ENCODE assay signal across 8 mouse cellular contexts in the genomic region with DNA sequence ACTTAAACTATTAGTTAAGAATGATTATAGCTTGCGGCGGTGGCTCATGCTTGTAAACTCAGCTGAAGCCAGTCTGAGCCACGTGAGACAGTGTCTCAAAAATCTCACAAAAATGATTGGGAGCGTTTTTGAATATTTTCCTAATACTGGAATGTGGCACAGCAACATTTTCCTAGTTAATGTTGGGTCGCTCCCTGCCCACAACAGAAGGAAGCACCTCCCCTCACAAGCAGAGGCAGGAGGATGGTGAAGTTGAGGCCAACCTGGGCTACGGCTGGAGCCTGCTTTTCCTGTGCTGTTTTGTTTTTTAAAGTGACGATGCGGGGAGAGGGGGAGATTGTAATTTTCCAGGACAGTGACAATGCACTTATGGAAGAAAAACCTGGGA. TPM values are rescaled to one million over a fixed set of nuclear protein-coding genes. Genes with fewer than 3 reads are reported as not detected.
DNase-seq lines count a peak whose midpoint lies in the region; ATAC-seq and TF ChIP-seq lines count a peak whose summit lies in the region.

No protein-coding gene starts in this region.

- intact Hi-C loops in left cerebral cortex, postnatal 25 days (cut with DNase I) = no loop called here

- H3K79me3 ChIP-seq in C2C12 (ENCODE audit: low read depth) = peaks cover 14% of the 10 kb centered on the region

- peak overlapping the region; percentile 46 for H3ac ChIP-seq in C2C12 (ENCODE audit: control insufficient read depth, insufficient read length, low read depth)

- no peak for ATAC-seq in forebrain, embryonic 14.5 days
- ATAC-seq in neural tube, embryonic 13.5 days (ENCODE audit: low read depth) = no peak

- TF ChIP-seq CTCF in C2C12 (IDR thresholded peaks at IDR 0.05; ENCODE audit: control insufficient read depth, insufficient read depth, insufficient read length) = no peak

- WGBS in forebrain, embryonic 14.5 days = 5% methylated on average over 8 of the region's 8 CpGs
- 4% methylated on average over 8 of the region's 8 CpGs for WGBS in neural tube, embryonic 13.5 days

- peak overlapping the region; percentile 60 for H3K4me3 ChIP-seq in C2C12 (ENCODE audit: insufficient read depth, poor library complexity, severe bottlenecking)
- H3K4me3 ChIP-seq in ES-E14 (ENCODE audit: insufficient read depth in 1 of 2, low read depth in 1 of 2, low read length in 2 of 2, poor library complexity in 1 of 2, severe bottlenecking in 1 of 2) = peak overlapping the region; percentile 91 to 94
- H3K4me3 ChIP-seq in forebrain, embryonic 14.5 days (ENCODE audit: low read depth, low read length) = peak overlapping the region; percentile 66
- H3K4me3 ChIP-seq in neural tube, embryonic 13.5 days = peak overlapping the region; percentile 65

- H3K4me2 ChIP-seq in forebrain, embryonic 14.5 days (ENCODE audit: low read length) = peak overlapping the region; percentile 64
- peak overlapping the region; percentile 56 for H3K4me2 ChIP-seq in neural tube, embryonic 13.5 days

- no peaks in the 10 kb centered on the region for H3K27me3 ChIP-seq in C2C12 (ENCODE audit: control insufficient read depth, insufficient read depth, insufficient read length)
- H3K27me3 ChIP-seq in forebrain, embryonic 14.5 days (replicated peaks; ENCODE audit: control insufficient read depth, insufficient read depth, low read length) = no peaks in the 10 kb centered on the region
- no peaks in the 10 kb centered on the region for H3K27me3 ChIP-seq in neural tube, embryonic 13.5 days

- H3K36me3 ChIP-seq in C2C12 (ENCODE audit: control insufficient read depth, insufficient read depth) (peaks cover 20% of the 10 kb centered on the region), ES-E14 (ENCODE audit: control insufficient read depth, insufficient read depth, low read length, poor library complexity, severe bottlenecking) (peaks cover 16% of the 10 kb centered on the region)
- H3K36me3 ChIP-seq in forebrain, embryonic 14.5 days (ENCODE audit: control insufficient read depth, insufficient read depth, low read length) = peaks cover 30% of the 10 kb centered on the region
- peaks cover 31% of the 10 kb centered on the region for H3K36me3 ChIP-seq in neural tube, embryonic 13.5 days

- H3K9me3 ChIP-seq in ES-E14 (ENCODE audit: control insufficient read depth, insufficient read depth, low read depth, low read length) = no peaks in the 10 kb centered on the region
- no peaks in the 10 kb centered on the region for H3K9me3 ChIP-seq in forebrain, embryonic 14.5 days (replicated peaks; ENCODE audit: control insufficient read depth, low read length)
- H3K9me3 ChIP-seq in neural tube, embryonic 13.5 days = no peaks in the 10 kb centered on the region

- peak overlapping the region; percentile 97 for H3K9ac ChIP-seq in ES-E14 (ENCODE audit: insufficient read depth, low read depth, low read length, poor library complexity, severe bottlenecking)
- H3K9ac ChIP-seq in forebrain, embryonic 14.5 days (ENCODE audit: low read length) = peak overlapping the region; percentile 85
- peak overlapping the region; percentile 81 for H3K9ac ChIP-seq in neural tube, embryonic 13.5 days

- H3K27ac ChIP-seq in ES-E14 (ENCODE audit: insufficient read depth, low read depth, low read length, poor library complexity, severe bottlenecking) = peak overlapping the region; percentile 88; the same call in 1 of the 2 replicates
- no peak overlapping the region for H3K27ac ChIP-seq in forebrain, embryonic 14.5 days (ENCODE audit: low read depth, low read length)
- H3K27ac ChIP-seq in neural tube, embryonic 13.5 days (replicated peaks) = peak overlapping the region; percentile 97

- H3K4me1 ChIP-seq in ES-E14 (ENCODE audit: control insufficient read depth in 2 of 2, insufficient read depth in 2 of 2, low read length in 2 of 2, poor library complexity in 1 of 2) = no peaks in the 10 kb centered on the region
- no peaks in the 10 kb centered on the region for H3K4me1 ChIP-seq in forebrain, embryonic 14.5 days (ENCODE audit: control insufficient read depth, insufficient read depth, low read length)
- H3K4me1 ChIP-seq in neural tube, embryonic 13.5 days (replicated peaks) = peaks cover 29% of the 10 kb centered on the region

- in situ Hi-C loops in ES-E14 (cut with MboI; ENCODE audit: low sequenced_read_pairs in 2 of 2, unreplicated experiment in 2 of 2) = no loop called here

- H3K79me2 ChIP-seq in C2C12 (ENCODE audit: control insufficient read depth, insufficient read depth) = peaks cover 51% of the 10 kb centered on the region

- DNase-seq in ES-E14 (ENCODE audit: low read depth, low spot score) = no peak
- no peak for DNase-seq in forebrain, embryonic 14.5 days (ENCODE audit: low spot score)
- peak; percentile 30 to 44 for DNase-seq in kidney, postnatal 4 days
- DNase-seq in left cerebral cortex, postnatal 25 days (ENCODE audit: low spot score in 2 of 2) = no peak
- DNase-seq in right cerebral cortex, postnatal 4 days = no peak
- DNase-seq in T-cell, adult 2 months (ENCODE audit: low spot score) = no peak

TF ChIP-seq in C2C12, 6 proteins besides CTCF, POLR2A, EP300 and RAD21:
- TF ChIP-seq FOSL1 (IDR thresholded peaks at IDR 0.05; ENCODE audit: insufficient read depth, low read length, poor library complexity, severe bottlenecking) (no peak), MYOD1 (IDR thresholded peaks at IDR 0.05; ENCODE audit: control insufficient read depth, insufficient read length, low read depth) (no peak), USF1 (IDR thresholded peaks at IDR 0.05; ENCODE audit: low read depth) (no peak), MYOG (IDR thresholded peaks at IDR 0.05; ENCODE audit: control insufficient read depth, extremely low read depth, insufficient read length) (no peak), CEBPB (IDR thresholded peaks at IDR 0.05; ENCODE audit: low read depth) (no peak), MAX (IDR thresholded peaks at IDR 0.05) (no peak)

TF ChIP-seq in ES-E14, 5 proteins besides CTCF, POLR2A, EP300 and RAD21:
- TF ChIP-seq HCFC1 (IDR thresholded peaks at IDR 0.05; ENCODE audit: borderline replicate concordance, insufficient read depth, low read length) (no peak), MAFK (IDR thresholded peaks at IDR 0.05; ENCODE audit: insufficient read depth, low read depth, low read length) (no peak), CHD2 (IDR thresholded peaks at IDR 0.05; ENCODE audit: low read depth, low read length) (no peak)

RNA-seq across cellular contexts. Expression of a gene that starts 0.7 kb away (rescaled TPM):
- 48.5 TPM for polyA plus RNA-seq in C2C12 (2012; fragmentation: generic; extraction: Trizol)
- total RNA-seq in ES-E14 (2012; rRNA removed) = 38.0 and 42.9 TPM in 2 replicates
- 31.5 and 31.8 TPM in 2 replicates for polyA plus RNA-seq in forebrain, embryonic 14.5 days (2014; fragmentation: Nextera tagmentation; extraction: Ambion mirVana)
- polyA plus RNA-seq in neural tube, embryonic 13.5 days (2015; fragmentation: Nextera tagmentation; extraction: Ambion mirVana) = 57.6 and 61.2 TPM in 2 replicates
- total RNA-seq in left cerebral cortex, postnatal 25 days (2021) = 10 to 100 TPM; 21.4 to 28.1 TPM

RNA-seq across cellular contexts. Expression of a gene that starts 12.8 kb away (rescaled TPM):
- polyA plus RNA-seq in C2C12 (2012; fragmentation: generic; extraction: Trizol) = 99.0 TPM
- 107 and 138 TPM in 2 replicates for total RNA-seq in ES-E14 (2012; rRNA removed)
- polyA plus RNA-seq in forebrain, embryonic 14.5 days (2014; fragmentation: Nextera tagmentation; extraction: Ambion mirVana) = 304 and 325 TPM in 2 replicates
- 307 and 315 TPM in 2 replicates for polyA plus RNA-seq in neural tube, embryonic 13.5 days (2015; fragmentation: Nextera tagmentation; extraction: Ambion mirVana)
- total RNA-seq in left cerebral cortex, postnatal 25 days (2021) = 100 to 1,000 TPM; 134 to 138 TPM

RNA-seq across cellular contexts. Expression of a gene that starts 15.7 kb away (rescaled TPM):
- 0.68 TPM for polyA plus RNA-seq in C2C12 (2012; fragmentation: generic; extraction: Trizol)
- total RNA-seq in ES-E14 (2012; rRNA removed) = 1.2 and 1.8 TPM in 2 replicates
- 2.3 and 3.5 TPM in 2 replicates for polyA plus RNA-seq in forebrain, embryonic 14.5 days (2014; fragmentation: Nextera tagmentation; extraction: Ambion mirVana)
- polyA plus RNA-seq in neural tube, embryonic 13.5 days (2015; fragmentation: Nextera tagmentation; extraction: Ambion mirVana) = 5.5 and 6.5 TPM in 2 replicates
- 1 to 10 TPM; 6.4 to 8.1 TPM for total RNA-seq in left cerebral cortex, postnatal 25 days (2021)

RNA-seq across cellular contexts. Expression of a gene that starts 42.9 kb away (rescaled TPM):
- 13.1 TPM for polyA plus RNA-seq in C2C12 (2012; fragmentation: generic; extraction: Trizol)
- 23.4 and 38.2 TPM in 2 replicates for total RNA-seq in ES-E14 (2012; rRNA removed)
- polyA plus RNA-seq in forebrain, embryonic 14.5 days (2014; fragmentation: Nextera tagmentation; extraction: Ambion mirVana) = 8.3 and 16.9 TPM in 2 replicates
- 39.7 and 41.6 TPM in 2 replicates for polyA plus RNA-seq in neural tube, embryonic 13.5 days (2015; fragmentation: Nextera tagmentation; extraction: Ambion mirVana)
- 10 to 100 TPM; 30.4 to 33.2 TPM for total RNA-seq in left cerebral cortex, postnatal 25 days (2021)

RNA-seq across cellular contexts. Expression of a gene that starts 43.0 kb away (rescaled TPM):
- 56.7 TPM for polyA plus RNA-seq in C2C12 (2012; fragmentation: generic; extraction: Trizol)
- total RNA-seq in ES-E14 (2012; rRNA removed) = 12.8 and 16.6 TPM in 2 replicates
- 54.7 and 56.5 TPM in 2 replicates for polyA plus RNA-seq in forebrain, embryonic 14.5 days (2014; fragmentation: Nextera tagmentation; extraction: Ambion mirVana)
- polyA plus RNA-seq in neural tube, embryonic 13.5 days (2015; fragmentation: Nextera tagmentation; extraction: Ambion mirVana) = 54.9 and 57.4 TPM in 2 replicates
- total RNA-seq in left cerebral cortex, postnatal 25 days (2021) = 10 to 100 TPM; 70.2 to 72.3 TPM

Comparison
In these comparisons a context has a peak if more than half of its experiments do, and no peak if none do; other contexts are left out.
1. DNase-seq: peak in kidney, postnatal 4 days (2 of 2); none in ES-E14 (single experiment), forebrain, embryonic 14.5 days (single experiment), left cerebral cortex, postnatal 25 days (0 of 2), right cerebral cortex, postnatal 4 days (single experiment) and T-cell, adult 2 months (single experiment).
2. Peak in every context shown above with its lines, with median percentiles within 50 percentile points of each other: H3K4me3 ChIP-seq and H3K9ac ChIP-seq.